Comparison of ENCODE assay signal across 8 mouse cellular contexts in genomic region chr2:32875675-32876489, GRCm38 (mm10). TPM values are rescaled to one million over a fixed set of nuclear protein-coding genes. Genes with fewer than 3 reads are reported as not detected.
A peak's percentile ranks its signal among the peaks of the same experiment; 100 is the strongest.
DNase-seq lines count a peak whose midpoint lies in the region; ATAC-seq and TF ChIP-seq lines count a peak whose summit lies in the region.

Gene Fam129b, plus strand, starts transcription at chr2:32876114.

- H3K27ac ChIP-seq in hindbrain, embryonic 11.5 days (ENCODE audit: low read depth, low read length), result peak within 1 kb of the TSS; percentile 88
- H3K27ac ChIP-seq in lung, postnatal 0 days (ENCODE audit: low read length), result peak within 1 kb of the TSS; percentile 96

- TF ChIP-seq EP300 in lung, postnatal 0 days (IDR thresholded peaks at IDR 0.05), result peak; percentile 69

- H3K36me3 ChIP-seq in hindbrain, embryonic 11.5 days (ENCODE audit: control insufficient read depth, insufficient read depth, low read length), result no peaks in the 10 kb centered on the region
- H3K36me3 ChIP-seq in lung, postnatal 0 days (ENCODE audit: insufficient read depth, low read length), result no peaks in the 10 kb centered on the region

- H3K9me3 ChIP-seq in hindbrain, embryonic 11.5 days (ENCODE audit: control insufficient read depth, low read length), result no peaks in the 10 kb centered on the region
- no peaks in the 10 kb centered on the region for H3K9me3 ChIP-seq in lung, postnatal 0 days (ENCODE audit: low read length)

- peak within 1 kb of the TSS; percentile 96 for H3K9ac ChIP-seq in hindbrain, embryonic 11.5 days (ENCODE audit: low read depth, low read length)
- peak within 1 kb of the TSS; percentile 93 for H3K9ac ChIP-seq in lung, postnatal 0 days (replicated peaks; ENCODE audit: low read depth)

- no peaks in the 10 kb centered on the region for H3K27me3 ChIP-seq in hindbrain, embryonic 11.5 days (ENCODE audit: control insufficient read depth, insufficient read depth, low read length)
- no peaks in the 10 kb centered on the region for H3K27me3 ChIP-seq in lung, postnatal 0 days (replicated peaks; ENCODE audit: insufficient read depth, low read length)

- H3K4me3 ChIP-seq in hindbrain, embryonic 11.5 days (ENCODE audit: low read depth, low read length), result peak within 1 kb of the TSS; percentile 69
- peak within 1 kb of the TSS; percentile 91 for H3K4me3 ChIP-seq in lung, postnatal 0 days (ENCODE audit: low read depth, low read length)

- peak; percentile 90 for DNase-seq in R1 (ENCODE audit: low read depth, low spot score)
- DNase-seq in cerebellum, postnatal 10 days, result peak; percentile 95 to 97
- DNase-seq in frontal cortex, adult 2 months (ENCODE audit: extremely low spot score in 1 of 2, low spot score in 1 of 2), result peak in 1 of 2 experiments; percentile 76
- DNase-seq in hindbrain, embryonic 11.5 days (ENCODE audit: low spot score), result peak; percentile 94
- peak; percentile 76 to 82 for DNase-seq in layer of hippocampus, postnatal 10 days (ENCODE audit: low spot score in 2 of 2)
- DNase-seq in lung, postnatal 0 days (ENCODE audit: low spot score), result peak; percentile 92
- peak; percentile 86 for DNase-seq in ovary, postnatal 10 days (ENCODE audit: low spot score)
- DNase-seq in thymus, postnatal 14 days, result peak; percentile 72

- peak; percentile 92 for ATAC-seq in hindbrain, embryonic 11.5 days (ENCODE audit: low FRiP score)
- ATAC-seq in lung, postnatal 0 days, result peak; percentile 63

- TF ChIP-seq CTCF in lung, postnatal 0 days (IDR thresholded peaks at IDR 0.05), result no peak

- peak within 1 kb of the TSS; percentile 94 for H3K4me2 ChIP-seq in hindbrain, embryonic 11.5 days (replicated peaks; ENCODE audit: low read depth, low read length)
- peak within 1 kb of the TSS; percentile 88 for H3K4me2 ChIP-seq in lung, postnatal 0 days (replicated peaks; ENCODE audit: low read depth, low read length)

- peaks cover 21% of the 10 kb centered on the region for H3K4me1 ChIP-seq in hindbrain, embryonic 11.5 days (replicated peaks; ENCODE audit: control insufficient read depth, insufficient read depth, low read length)
- peaks cover 34% of the 10 kb centered on the region for H3K4me1 ChIP-seq in lung, postnatal 0 days (ENCODE audit: insufficient read depth, low read depth, low read length)

- WGBS in hindbrain, embryonic 11.5 days, result under 1% methylated on average over 64 of the region's 68 CpGs
- WGBS in lung, postnatal 0 days, result under 1% methylated on average over 51 of the region's 68 CpGs

RNA-seq across cellular contexts. Expression of gene Fam129b, which starts in this region (rescaled TPM):
- polyA plus RNA-seq in frontal cortex, adult 2 months (2012; rRNA removed), result 28.3 and 30.0 TPM in 2 replicates
- polyA plus RNA-seq in hindbrain, embryonic 11.5 days (2014; fragmentation: Nextera tagmentation; extraction: Ambion mirVana), result 11.6 and 13.1 TPM in 2 replicates
- 10 to 100 TPM; 22.6 to 26.3 TPM for total RNA-seq in layer of hippocampus, postnatal 10 days (2021)
- 121 and 150 TPM in 2 replicates for polyA plus RNA-seq in lung, postnatal 0 days (2015; fragmentation: Nextera tagmentation; extraction: Ambion mirVana)
